Mouse (Mus musculus) C2C12 (cell line): ENCODE data around the gene Impg1.

Experiments
- CEBPB ChIP-seq: IDR thresholded peaks from one replicate; pipeline ENCODE4 v1.6.1; 2011; ENCODE audit warnings: low read depth, mild to moderate bottlenecking, control low read depth, moderate library complexity
- CTCF ChIP-seq: IDR thresholded peaks from one replicate; pipeline ENCODE4 v1.5.1; 2011; ENCODE audit not compliant: control insufficient read depth, insufficient read depth, insufficient read length
- FOSL1 ChIP-seq: IDR thresholded peaks from one replicate; pipeline ENCODE4 v1.8.0; 2011; ENCODE audit warnings: mild to moderate bottlenecking, low read length; ENCODE audit not compliant: poor library complexity, insufficient read depth, severe bottlenecking
- MAX ChIP-seq: IDR thresholded peaks from one replicate; pipeline ENCODE4 v1.6.1; 2011; ENCODE audit warnings: mild to moderate bottlenecking, control low read depth
- MYOD1 ChIP-seq: IDR thresholded peaks from one replicate; pipeline ENCODE4 v1.6.1; 2011; ENCODE audit warnings: low read depth; ENCODE audit not compliant: control insufficient read depth, insufficient read length
- MYOG ChIP-seq: IDR thresholded peaks from one replicate; pipeline ENCODE4 v1.6.1; 2011; ENCODE audit not compliant: control insufficient read depth, insufficient read length; ENCODE audit errors: extremely low read depth
- USF1 ChIP-seq: IDR thresholded peaks from one replicate; pipeline ENCODE4 v1.6.1; 2011; ENCODE audit warnings: low read depth, mild to moderate bottlenecking, control low read depth, moderate library complexity

DNA sequence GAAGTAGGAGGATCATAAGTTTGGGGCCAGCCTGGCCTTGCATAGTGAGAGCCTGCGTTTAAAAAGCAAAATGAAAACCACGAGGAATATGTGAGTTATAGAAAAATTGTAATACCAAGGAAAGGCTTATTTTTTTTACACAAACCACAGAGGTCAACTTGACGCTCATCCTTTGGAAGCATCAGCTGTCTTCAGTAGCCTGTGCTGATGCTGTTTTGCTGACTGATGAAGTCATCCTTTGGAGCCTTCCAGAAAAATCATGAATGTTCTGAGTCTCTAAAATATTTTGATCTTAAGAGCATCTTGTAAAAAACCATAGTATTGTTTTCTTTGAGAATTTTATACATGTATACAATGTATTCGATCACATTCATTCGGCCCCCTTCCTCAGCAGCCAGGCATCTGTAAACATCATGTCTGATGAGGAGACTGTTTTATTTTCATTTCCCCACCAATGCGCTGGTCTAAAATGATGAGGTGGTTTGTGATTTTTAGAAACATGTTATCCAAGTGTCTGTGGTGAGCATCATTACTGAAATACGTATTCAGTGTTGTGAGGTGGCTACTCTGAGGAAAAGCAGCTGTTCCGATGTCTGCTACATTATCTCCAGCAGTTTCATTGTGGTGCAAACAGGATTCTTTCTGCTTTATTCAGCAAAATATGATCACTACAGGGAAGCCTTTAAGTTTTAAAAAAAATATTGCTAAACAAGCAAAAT lies 190.1 kb downstream of the Impg1 start:
- TF ChIP-seq CTCF = no peak
- no peak for TF ChIP-seq MAX
- TF ChIP-seq USF1 = no peak
- TF ChIP-seq CEBPB = no peak
- no peak for TF ChIP-seq FOSL1
- peak; percentile 34 for TF ChIP-seq MYOD1
- TF ChIP-seq MYOG = no peak
